Mouse (Mus musculus) cortical plate, adult 2 months (tissue): Measurements from ENCODE around the gene Gatm. TPM values are rescaled to one million over a fixed set of nuclear protein-coding genes. Genes with fewer than 3 reads are reported as not detected.

Source experiments
- H3K27ac ChIP-seq: fragments of 200-500 bp; 2 replicates; pipeline ENCODE4 v1.5.1; 2012; ENCODE audit warnings: low read length, control low read depth, inconsistent platforms; ENCODE audit not compliant: insufficient read depth
- H3K4me1 ChIP-seq: fragments of 200-500 bp; 2 replicates; pipeline ENCODE4 v1.6.1; 2011; ENCODE audit warnings: low read length; ENCODE audit not compliant: control insufficient read depth, insufficient read depth
- H3K4me3 ChIP-seq: fragments of 200-500 bp; 2 replicates; pipeline ENCODE4 v1.5.1; 2011; ENCODE audit warnings: mild to moderate bottlenecking, low read length, control low read depth; ENCODE audit not compliant: insufficient read depth
- CTCF ChIP-seq: fragments of 200-500 bp; IDR thresholded peaks from 2 replicates; pipeline ENCODE4 v1.5.1; 2011; ENCODE audit warnings: mild to moderate bottlenecking, control low read depth, low read length; ENCODE audit not compliant: insufficient read depth; ENCODE audit errors: extremely low read depth
- POLR2A ChIP-seq: fragments of 200-500 bp; IDR thresholded peaks from 2 replicates; pipeline ENCODE4 v1.6.1; 2011; ENCODE audit warnings: mild to moderate bottlenecking, low read length, control low read depth; ENCODE audit not compliant: insufficient read depth; ENCODE audit errors: extremely low read depth
- polyA plus RNA-seq: library from polyadenylated mRNA; depleted of rRNA; stranded (reverse); fragments of >200 nt; gene quantifications from 2 replicates; pipeline ENCODE4 v1.2.3, GENCODE M21; 2012; rRNA removed

Gatm gene
- polyA plus RNA-seq, 1 experiment: 140 TPM

- H3K4me3 ChIP-seq: no peak overlapping the region
- no peak overlapping the region for H3K27ac ChIP-seq
- no peaks in the 10 kb centered on the region for H3K4me1 ChIP-seq
- TF ChIP-seq POLR2A: no peak
- peak; percentile 82 for TF ChIP-seq CTCF
Observed at GRCm38 (mm10) chr2:122569439-122569838, 41.7 kb downstream of the Gatm start.

GRCm38 (mm10) chr2:122562251-122562650 is 48.9 kb downstream of the Gatm start:
- TF ChIP-seq POLR2A: no peak
- TF ChIP-seq CTCF: no peak
- Histone ChIP-seq H3K4me3 (no peak overlapping the region), H3K27ac (no peak overlapping the region), H3K4me1 (no peaks in the 10 kb centered on the region)

- H3K4me3 ChIP-seq: no peak overlapping the region
- no peak for TF ChIP-seq POLR2A
- no peak for TF ChIP-seq CTCF
- no peak overlapping the region for H3K27ac ChIP-seq
- H3K4me1 ChIP-seq: no peaks in the 10 kb centered on the region
Observed at GRCm38 (mm10) chr2:122561221-122561620, 49.9 kb downstream of the Gatm start.

GRCm38 (mm10) chr2:122558317-122558716 is 52.8 kb downstream of the Gatm start:
- TF ChIP-seq CTCF (peak; percentile 89), POLR2A (no peak)
- Histone ChIP-seq H3K27ac (no peak overlapping the region), H3K4me3 (no peak overlapping the region), H3K4me1 (no peaks in the 10 kb centered on the region)

Other genes starting within 250 kb of the Gatm start
- 70.6 and 72.5 TPM in 2 replicates for gene Shf, start 242.1 kb downstream of the Gatm start, polyA plus RNA-seq
- 0.15 and 0.19 TPM in 2 replicates for gene Slc28a2, start 184.8 kb downstream of the Gatm start, polyA plus RNA-seq
- gene Gm14085, start 126.4 kb downstream of the Gatm start, polyA plus RNA-seq: 0.02 and 0.06 TPM in 2 replicates
- 0.51 and 0.75 TPM in 2 replicates for gene AA467197, start 25.7 kb upstream of the Gatm start, polyA plus RNA-seq
- gene Slc30a4, start 91.4 kb upstream of the Gatm start, polyA plus RNA-seq: 25.9 and 26.7 TPM in 2 replicates
- 35.9 and 36.7 TPM in 2 replicates for gene Bloc1s6, start 127.2 kb upstream of the Gatm start, polyA plus RNA-seq
- gene Sqor, start 153.9 kb upstream of the Gatm start, polyA plus RNA-seq: 6.6 and 7.6 TPM in 2 replicates